Mouse (Mus musculus) G1E (cell line): Measurements from ENCODE around the gene Mxi1.

Experiments used
- CTCF ChIP-seq: IDR thresholded peaks from 2 replicates; pipeline ENCODE4 v1.5.1; 2012; ENCODE audit warnings: low read depth, low read length, inconsistent platforms, mixed read lengths
- GATA2 ChIP-seq: IDR thresholded peaks from 2 replicates; pipeline ENCODE4 v1.6.1; 2012; ENCODE audit warnings: low read depth, low read length, inconsistent platforms, borderline replicate concordance
- POLR2AphosphoS5 ChIP-seq: IDR thresholded peaks from 2 replicates; pipeline ENCODE4 v1.6.1; 2012; ENCODE audit warnings: low read depth, low read length, inconsistent platforms; ENCODE audit not compliant: insufficient replicate concordance
- TAL1 ChIP-seq: conservative IDR thresholded peaks from 2 replicates; pipeline ENCODE4 v1.6.1; 2012; ENCODE audit warnings: low read depth, low read length, inconsistent platforms, mixed read lengths

DNA sequence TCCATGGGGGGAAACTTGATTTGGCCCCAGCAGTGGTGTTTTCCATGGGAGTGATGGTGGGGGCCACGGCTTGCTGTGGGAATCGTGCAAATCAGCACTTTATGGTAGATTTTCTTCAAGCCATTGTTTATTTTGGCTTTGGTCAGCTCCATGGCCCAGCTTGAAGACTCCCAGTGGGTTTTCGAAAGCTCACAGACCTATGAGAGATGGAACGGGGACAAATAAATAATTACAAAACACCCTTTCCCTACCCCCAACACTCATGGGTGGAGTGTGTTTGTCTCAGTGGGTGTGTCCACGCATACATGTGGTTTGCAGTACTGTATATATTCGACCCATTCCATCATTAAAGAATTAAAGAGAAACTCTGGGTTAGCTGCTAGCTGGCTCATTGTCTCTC is 3.1 kb upstream of the Mxi1 start:
- TF ChIP-seq CTCF, result no peak
- no peak for TF ChIP-seq GATA2
- no peak for TF ChIP-seq POLR2AphosphoS5
- no peak for TF ChIP-seq TAL1
